Mouse (Mus musculus): ENCODE data around the gene Gm21650. TPM values are rescaled to one million over a fixed set of nuclear protein-coding genes. Genes with fewer than 3 reads are reported as not detected.
"Not testable (repeated sequence)": the region's sequence is repeated elsewhere in the genome, so short reads cannot be mapped to it uniquely, and the experiment has no call there.

Gm21650 gene
- total RNA-seq (2015) (not detected in 2 replicates), total RNA-seq (2017) (not detected in 2 replicates)

DNA sequence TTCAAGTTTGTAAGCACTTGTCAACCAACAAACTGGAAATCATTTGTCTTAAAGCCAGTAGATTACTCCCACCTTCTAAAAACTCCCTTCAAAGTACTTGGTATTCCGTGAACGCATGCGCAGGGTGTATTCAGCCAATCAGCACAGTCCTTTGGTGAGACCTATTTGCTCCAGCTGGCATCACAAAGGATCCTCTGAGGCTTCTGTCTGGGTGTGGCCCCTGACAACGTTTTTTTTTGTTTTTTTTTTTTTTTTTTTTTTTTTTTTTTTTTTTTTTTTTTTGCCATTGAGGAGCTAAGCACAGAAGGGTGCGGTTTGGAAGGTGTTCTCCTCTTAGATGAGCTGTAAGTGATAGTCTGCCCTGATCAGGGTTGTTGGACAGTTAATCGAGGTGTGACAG, at the start of gene Gm21650:
Gm21650 (plus strand) TSS at position 301 of the 400 bp plus-strand sequence.
- ATAC-seq (replicated peaks; ENCODE audit: poor library complexity): not testable (repeated sequence)
